Mouse (Mus musculus): ENCODE measurements at regions not wholly inside any gene's neighbourhood (a gene's known extent, or its start where the extent isn't known, plus 50 kb on each side); places are given as distances from the start of the nearest gene placed in this dataset. TPM values are rescaled to one million over a fixed set of nuclear protein-coding genes. Genes with fewer than 3 reads are reported as not detected.
"Not testable (repeated sequence)": the region's sequence is repeated elsewhere in the genome, so short reads cannot be mapped to it uniquely, and the experiment has no call there.

- no peak for DNase-seq
These were observed 56.2 kb downstream of the Speer3 start for GRCm38 (mm10) chr5:13847571-13847970.

GRCm38 (mm10) chr5:13880236-13880635, 88.8 kb downstream of the Speer3 start:
- not testable (repeated sequence) for DNase-seq

GRCm38 (mm10) chr5:13888415-13888814, 97.0 kb downstream of the Speer3 start:
- no peak for DNase-seq

GRCm38 (mm10) chr5:13908257-13908656, 116.8 kb upstream of the Sema3e start:
- DNase-seq, result no peak

- no peak for DNase-seq
These were observed 107.7 kb upstream of the Sema3e start for GRCm38 (mm10) chr5:13917355-13917754.

GRCm38 (mm10) chr5:13922295-13922694, 102.8 kb upstream of the Sema3e start:
- no peak for DNase-seq

GRCm38 (mm10) chr5:13931011-13931410, 94.1 kb upstream of the Sema3e start:
- no peak for DNase-seq

- no peak for DNase-seq
These were observed 73.7 kb upstream of the Sema3e start for GRCm38 (mm10) chr5:13951346-13951745.

- DNase-seq, result no peak
These were observed 69.5 kb upstream of the Sema3e start for GRCm38 (mm10) chr5:13955616-13956015.

- no peak for DNase-seq
These were observed 65.5 kb upstream of the Sema3e start for GRCm38 (mm10) chr5:13959575-13959974.

GRCm38 (mm10) chr5:13965901-13966300, 59.2 kb upstream of the Sema3e start:
- DNase-seq, result no peak

- peak; percentile 4 to 15 for DNase-seq
These were observed 50.4 kb upstream of the Sema3e start for GRCm38 (mm10) chr5:13974664-13975063.

Small RNA genes lying in the stretch of these regions (microRNA-seq; reads per million reads assigned to microRNA genes)
- gene Gm24054, result not detected

Data from adrenal gland, postnatal 36 days (tissue).